Mouse (Mus musculus) G1E (cell line): ENCODE measurements around the gene Cxcl17.

Source experiments
- CTCF ChIP-seq: IDR thresholded peaks from 2 replicates; pipeline ENCODE4 v1.5.1; 2012; ENCODE audit warnings: low read depth, low read length, inconsistent platforms, mixed read lengths
- GATA1 ChIP-seq: IDR thresholded peaks from 2 replicates; pipeline ENCODE4 v1.6.1; 2012; ENCODE audit warnings: borderline replicate concordance, low read length, inconsistent platforms, mixed read lengths
- GATA2 ChIP-seq: IDR thresholded peaks from 2 replicates; pipeline ENCODE4 v1.6.1; 2012; ENCODE audit warnings: low read depth, low read length, inconsistent platforms, borderline replicate concordance
- TAL1 ChIP-seq: conservative IDR thresholded peaks from 2 replicates; pipeline ENCODE4 v1.6.1; 2012; ENCODE audit warnings: low read depth, low read length, inconsistent platforms, mixed read lengths

- TF ChIP-seq CTCF (no peak), TAL1 (no peak), GATA1 (no peak), GATA2 (no peak)
Measured at GRCm38 (mm10) chr7:25410969-25411615, 1.6 kb downstream of the Cxcl17 start.
